Mouse (Mus musculus): ENCODE results near the gene Ppp6r2. TPM values are rescaled to one million over a fixed set of nuclear protein-coding genes. Genes with fewer than 3 reads are reported as not detected.
A peak's percentile ranks its signal among the peaks of the same experiment; 100 is the strongest.

Gene Ppp6r2
- polyA plus RNA-seq, 1 experiment from 2014 or later: 84.0 TPM

DNA sequence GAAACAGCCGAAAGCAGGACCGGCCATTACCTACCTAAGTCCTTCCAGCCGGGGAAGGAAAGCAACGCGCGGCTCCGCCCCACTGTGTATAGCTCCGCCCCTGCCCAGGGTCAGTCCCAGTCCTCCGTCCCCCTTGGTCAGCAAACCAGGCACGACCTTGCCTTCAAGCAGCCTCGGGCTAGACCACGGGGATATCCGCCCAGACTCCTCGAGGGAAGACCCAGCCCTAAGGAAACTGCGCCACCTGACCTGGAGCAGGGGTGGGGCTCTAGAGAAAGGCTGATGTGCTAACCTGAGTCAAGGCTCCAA lies 37.5 kb upstream of the Ppp6r2 start:
- Histone ChIP-seq H3K4me3 (replicated peaks; ENCODE audit: low read length) (peak overlapping the region; percentile 52), H3K27me3 (ENCODE audit: control insufficient read depth, insufficient read depth, low read length) (no peaks in the 10 kb centered on the region), H3K4me1 (replicated peaks; ENCODE audit: control insufficient read depth, insufficient read depth, low read length) (peaks cover 88% of the 10 kb centered on the region), H3K36me3 (replicated peaks; ENCODE audit: control insufficient read depth, insufficient read depth) (peaks cover 11% of the 10 kb centered on the region), H3K4me2 (replicated peaks) (peak overlapping the region; percentile 99), H3K27ac (peak overlapping the region; percentile 83; the same call in 1 of the 2 replicates), H3K9ac (peak overlapping the region; percentile 86), H3K9me3 (ENCODE audit: control insufficient read depth, low read length) (no peaks in the 10 kb centered on the region)
- WGBS: under 1% methylated on average over 15 of the region's 15 CpGs
- ATAC-seq (ENCODE audit: low FRiP score) (0 out of 2 replicates have a peak, but pooled peaks have one; percentile 21), DNase-seq (ENCODE audit: low spot score) (peak; percentile 34)

DNA sequence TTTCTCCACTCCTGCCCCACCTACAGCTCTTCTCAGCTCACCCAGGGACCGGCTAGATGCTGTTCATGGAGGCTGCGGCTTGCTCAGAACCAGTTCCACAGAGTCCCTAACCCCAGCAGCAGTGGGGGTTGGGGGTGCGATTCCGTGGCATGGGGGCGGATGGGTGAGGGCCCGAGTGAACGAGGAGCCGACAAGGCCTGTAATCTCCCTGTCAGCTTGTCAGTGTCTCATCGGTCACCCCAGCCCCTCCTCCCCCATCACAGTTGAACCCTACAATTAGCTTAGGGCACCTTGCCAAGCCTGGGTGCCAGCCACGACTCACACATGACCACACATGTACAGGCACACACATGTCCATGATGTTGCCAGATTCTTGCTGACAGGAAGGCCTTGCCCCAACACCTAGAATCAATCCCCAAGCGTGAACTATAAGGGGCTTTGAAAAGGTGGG lies 36.4 kb upstream of the Ppp6r2 start:
- no peak overlapping the region for H3K27ac ChIP-seq
- H3K4me2 ChIP-seq (replicated peaks): peak overlapping the region; percentile 99
- H3K36me3 ChIP-seq (replicated peaks; ENCODE audit: control insufficient read depth, insufficient read depth): peaks cover under 1% of the 10 kb centered on the region
- 54% methylated on average over 11 of the region's 11 CpGs for WGBS
- ATAC-seq (ENCODE audit: low FRiP score): no peak
- no peak for DNase-seq (ENCODE audit: low spot score)
- H3K9me3 ChIP-seq (ENCODE audit: control insufficient read depth, low read length): no peaks in the 10 kb centered on the region
- H3K4me1 ChIP-seq (replicated peaks; ENCODE audit: control insufficient read depth, insufficient read depth, low read length): peaks cover 86% of the 10 kb centered on the region
- no peak overlapping the region for H3K9ac ChIP-seq
- no peak overlapping the region for H3K4me3 ChIP-seq (replicated peaks; ENCODE audit: low read length)
- H3K27me3 ChIP-seq (ENCODE audit: control insufficient read depth, insufficient read depth, low read length): no peaks in the 10 kb centered on the region

DNA sequence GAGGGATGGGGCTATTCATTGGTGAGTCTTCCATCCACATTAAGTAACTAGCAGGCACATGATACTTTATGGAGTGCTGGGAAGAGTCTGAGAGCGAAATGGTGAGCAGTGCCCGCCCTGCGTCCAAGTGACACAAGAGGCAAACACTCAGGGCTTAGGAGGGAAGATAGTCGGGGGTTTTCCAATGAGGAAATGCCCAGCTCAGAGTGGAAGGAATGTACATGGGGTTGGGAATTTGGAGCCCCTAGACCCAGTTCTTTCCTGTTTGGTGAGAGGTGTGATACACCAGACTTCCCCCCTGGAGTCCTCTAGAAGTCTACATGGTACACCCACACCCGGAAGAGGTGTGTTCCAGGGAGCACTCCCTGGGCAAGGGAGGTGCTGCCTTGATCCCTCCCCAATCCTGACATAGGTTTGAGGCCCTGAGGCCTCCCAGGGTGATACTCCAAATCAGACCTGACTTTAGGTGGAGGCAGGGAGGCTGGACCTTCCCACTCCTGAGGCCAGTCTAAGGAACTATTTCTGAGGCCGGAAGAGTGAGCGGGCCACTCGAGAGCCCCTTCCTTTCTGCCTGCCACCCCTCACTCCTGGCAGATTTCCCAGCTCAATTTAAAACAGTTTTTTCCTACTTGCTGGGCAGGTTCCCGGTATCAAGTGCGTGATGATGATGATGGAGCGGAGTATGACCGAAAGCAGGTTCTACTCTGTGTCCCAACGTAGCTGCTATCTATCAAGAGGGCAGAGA lies 35.8 kb upstream of the Ppp6r2 start:
- ATAC-seq (ENCODE audit: low FRiP score): no peak
- Histone ChIP-seq H3K4me1 (replicated peaks; ENCODE audit: control insufficient read depth, insufficient read depth, low read length) (peaks cover 80% of the 10 kb centered on the region), H3K27me3 (ENCODE audit: control insufficient read depth, insufficient read depth, low read length) (no peaks in the 10 kb centered on the region), H3K4me2 (replicated peaks) (peak overlapping the region; percentile 8; the same call in 1 of the 2 replicates), H3K9ac (no peak overlapping the region), H3K36me3 (replicated peaks; ENCODE audit: control insufficient read depth, insufficient read depth) (no peaks in the 10 kb centered on the region), H3K27ac (no peak overlapping the region), H3K4me3 (replicated peaks; ENCODE audit: low read length) (no peak overlapping the region), H3K9me3 (ENCODE audit: control insufficient read depth, low read length) (no peaks in the 10 kb centered on the region)
- no peak for DNase-seq (ENCODE audit: low spot score)
- 76% methylated on average over 13 of the region's 13 CpGs for WGBS

- H3K4me3 ChIP-seq (replicated peaks; ENCODE audit: low read length): no peak overlapping the region
- DNase-seq (ENCODE audit: low spot score) (peak; percentile 59), ATAC-seq (ENCODE audit: low FRiP score) (no peak)
- H3K4me1 ChIP-seq (replicated peaks; ENCODE audit: control insufficient read depth, insufficient read depth, low read length): peaks cover 78% of the 10 kb centered on the region
- peak overlapping the region; percentile 60; the same call in 1 of the 2 replicates for H3K27ac ChIP-seq
- H3K27me3 ChIP-seq (ENCODE audit: control insufficient read depth, insufficient read depth, low read length): no peaks in the 10 kb centered on the region
- H3K9me3 ChIP-seq (ENCODE audit: control insufficient read depth, low read length): no peaks in the 10 kb centered on the region
- 0 out of 2 replicates have a peak overlapping the region, but pooled peaks have one; percentile 10 for H3K9ac ChIP-seq
- H3K36me3 ChIP-seq (replicated peaks; ENCODE audit: control insufficient read depth, insufficient read depth): no peaks in the 10 kb centered on the region
- 17% methylated on average over 5 of the region's 5 CpGs for WGBS
- peak overlapping the region; percentile 88 for H3K4me2 ChIP-seq (replicated peaks)
These were observed 34.2 kb upstream of the Ppp6r2 start for GRCm38 (mm10) chr15:89177121-89177520.

- 0 out of 2 replicates have a peak overlapping the region, but pooled peaks have one; percentile 81 for H3K4me3 ChIP-seq (replicated peaks; ENCODE audit: low read length)
- H3K27me3 ChIP-seq (ENCODE audit: control insufficient read depth, insufficient read depth, low read length): no peaks in the 10 kb centered on the region
- ATAC-seq (ENCODE audit: low FRiP score) (no peak), DNase-seq (ENCODE audit: low spot score) (no peak)
- H3K27ac ChIP-seq: peak overlapping the region; percentile 60; the same call in 1 of the 2 replicates
- H3K4me2 ChIP-seq (replicated peaks): peak overlapping the region; percentile 88
- no peaks in the 10 kb centered on the region for H3K9me3 ChIP-seq (ENCODE audit: control insufficient read depth, low read length)
- WGBS: 69% methylated on average over 4 of the region's 4 CpGs
- no peaks in the 10 kb centered on the region for H3K36me3 ChIP-seq (replicated peaks; ENCODE audit: control insufficient read depth, insufficient read depth)
- H3K4me1 ChIP-seq (replicated peaks; ENCODE audit: control insufficient read depth, insufficient read depth, low read length): peaks cover 72% of the 10 kb centered on the region
- 0 out of 2 replicates have a peak overlapping the region, but pooled peaks have one; percentile 9 for H3K9ac ChIP-seq
These were observed 33.6 kb upstream of the Ppp6r2 start for GRCm38 (mm10) chr15:89177576-89178259.

DNA sequence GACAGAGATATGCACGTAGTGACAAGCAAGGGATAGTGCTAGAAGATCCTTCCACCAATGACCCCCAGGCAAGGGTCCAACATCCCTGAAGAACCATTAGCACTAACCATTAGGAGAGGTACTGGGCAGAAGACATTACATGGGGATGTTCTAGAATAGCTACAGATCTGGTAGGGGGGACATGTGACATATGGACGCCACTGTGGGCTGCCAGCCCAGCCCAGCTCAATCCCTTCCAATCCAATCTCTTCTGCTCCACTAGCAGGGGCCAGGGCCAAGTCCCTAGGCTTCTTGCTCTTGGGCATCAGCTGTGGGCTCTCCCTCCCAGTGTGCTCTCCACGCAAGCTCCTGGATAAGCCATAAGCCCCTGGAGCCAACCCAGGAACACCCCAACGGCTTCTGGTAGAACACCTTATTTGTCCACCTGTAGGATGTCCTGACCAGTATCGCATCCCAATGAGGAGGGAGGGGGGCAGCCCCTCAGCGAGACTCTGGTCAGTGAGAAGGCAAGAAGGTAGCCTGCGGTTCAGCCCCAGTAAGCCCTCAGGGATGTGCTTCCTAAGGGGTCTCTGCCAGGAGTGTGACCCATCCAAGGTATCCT lies 33.0 kb upstream of the Ppp6r2 start:
- WGBS: 63% methylated on average over 7 of the region's 7 CpGs
- DNase-seq (ENCODE audit: low spot score) (peak; percentile 27), ATAC-seq (ENCODE audit: low FRiP score) (no peak)
- H3K4me1 ChIP-seq (replicated peaks; ENCODE audit: control insufficient read depth, insufficient read depth, low read length): peaks cover 68% of the 10 kb centered on the region
- H3K27me3 ChIP-seq (ENCODE audit: control insufficient read depth, insufficient read depth, low read length): no peaks in the 10 kb centered on the region
- H3K27ac ChIP-seq: peak overlapping the region; percentile 95; the same call in 1 of the 2 replicates
- H3K9ac ChIP-seq: peak overlapping the region; percentile 97; the same call in 1 of the 2 replicates
- no peaks in the 10 kb centered on the region for H3K36me3 ChIP-seq (replicated peaks; ENCODE audit: control insufficient read depth, insufficient read depth)
- peak overlapping the region; percentile 81 for H3K4me3 ChIP-seq (replicated peaks; ENCODE audit: low read length)
- H3K4me2 ChIP-seq (replicated peaks): peak overlapping the region; percentile 88
- H3K9me3 ChIP-seq (ENCODE audit: control insufficient read depth, low read length): no peaks in the 10 kb centered on the region

DNA sequence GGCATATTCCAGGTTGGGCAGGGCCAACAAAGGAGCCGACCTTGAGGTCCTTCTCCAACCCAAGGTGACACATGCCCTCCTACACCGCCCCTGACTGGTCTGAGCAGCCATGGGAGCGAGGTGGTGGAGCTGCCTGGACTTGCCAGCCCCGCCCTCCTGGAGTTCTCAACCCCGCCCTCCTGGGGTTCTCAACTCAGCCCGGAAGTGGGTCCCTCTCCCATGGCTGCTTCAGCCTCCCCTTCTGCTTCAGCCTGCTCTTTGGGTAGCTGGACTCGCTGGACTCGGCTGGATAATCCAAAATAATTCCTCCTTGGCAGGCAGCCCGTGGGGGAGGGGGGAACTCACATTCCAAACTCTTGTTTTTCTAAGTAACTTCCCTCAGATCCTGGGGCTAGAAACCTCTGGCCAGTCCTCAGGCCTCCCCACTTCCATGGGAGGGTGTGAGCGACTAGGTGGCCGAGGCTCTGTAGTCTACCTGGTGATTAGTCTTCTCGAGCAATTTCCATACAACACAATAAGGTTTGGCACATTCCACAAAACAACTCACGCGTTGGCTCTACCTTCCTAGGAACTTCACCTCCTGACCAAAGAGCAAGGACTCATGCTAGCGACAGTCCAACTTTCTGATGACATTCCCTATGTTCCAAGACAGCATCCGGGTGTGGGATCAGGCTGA lies 32.3 kb upstream of the Ppp6r2 start:
- peak overlapping the region; percentile 97 for H3K9ac ChIP-seq
- WGBS: 3% methylated on average over 16 of the region's 16 CpGs
- H3K27ac ChIP-seq: peak overlapping the region; percentile 95
- H3K9me3 ChIP-seq (ENCODE audit: control insufficient read depth, low read length): no peaks in the 10 kb centered on the region
- peak; percentile 49 for DNase-seq (ENCODE audit: low spot score)
- no peak for ATAC-seq (ENCODE audit: low FRiP score)
- H3K4me3 ChIP-seq (replicated peaks; ENCODE audit: low read length): peak overlapping the region; percentile 81
- H3K4me2 ChIP-seq (replicated peaks): peak overlapping the region; percentile 88
- peaks cover 61% of the 10 kb centered on the region for H3K4me1 ChIP-seq (replicated peaks; ENCODE audit: control insufficient read depth, insufficient read depth, low read length)
- H3K27me3 ChIP-seq (ENCODE audit: control insufficient read depth, insufficient read depth, low read length): no peaks in the 10 kb centered on the region
- H3K36me3 ChIP-seq (replicated peaks; ENCODE audit: control insufficient read depth, insufficient read depth): no peaks in the 10 kb centered on the region

- DNase-seq (ENCODE audit: low spot score) (no peak), ATAC-seq (ENCODE audit: low FRiP score) (no peak)
- Histone ChIP-seq H3K27me3 (ENCODE audit: control insufficient read depth, insufficient read depth, low read length) (no peaks in the 10 kb centered on the region), H3K27ac (peak overlapping the region; percentile 95), H3K9ac (peak overlapping the region; percentile 97), H3K4me1 (replicated peaks; ENCODE audit: control insufficient read depth, insufficient read depth, low read length) (peaks cover 58% of the 10 kb centered on the region), H3K9me3 (ENCODE audit: control insufficient read depth, low read length) (no peaks in the 10 kb centered on the region), H3K36me3 (replicated peaks; ENCODE audit: control insufficient read depth, insufficient read depth) (peaks cover under 1% of the 10 kb centered on the region; the same call in 1 of the 2 replicates), H3K4me2 (replicated peaks) (peak overlapping the region; percentile 88), H3K4me3 (replicated peaks; ENCODE audit: low read length) (peak overlapping the region; percentile 81)
- WGBS: 1% methylated on average over 6 of the region's 6 CpGs
These were observed 31.8 kb upstream of the Ppp6r2 start for GRCm38 (mm10) chr15:89179630-89179964.

All from hindbrain, embryonic 14.5 days (tissue).